Comparison of ENCODE assay signal across 8 mouse cellular contexts in the genomic region with DNA sequence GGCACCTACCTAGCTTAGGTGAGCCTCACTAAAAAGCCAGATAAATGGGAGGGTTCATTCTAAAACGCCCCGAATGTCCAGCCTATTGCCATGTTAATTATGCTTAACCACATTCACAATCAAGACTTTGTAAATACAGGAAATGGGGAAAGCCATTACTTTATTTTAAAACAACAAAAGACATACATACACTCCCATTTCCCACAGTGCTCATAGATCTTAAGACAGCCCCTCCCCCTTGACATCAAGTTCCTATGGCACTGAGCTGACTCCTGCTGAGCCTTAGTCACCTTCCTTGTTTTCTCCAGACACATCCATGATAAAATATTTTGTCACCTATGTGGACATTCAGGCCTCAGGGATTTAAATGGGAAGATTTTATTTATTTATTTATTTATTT. TPM values are rescaled to one million over a fixed set of nuclear protein-coding genes. Genes with fewer than 3 reads are reported as not detected.
A peak's percentile ranks its signal among the peaks of the same experiment; 100 is the strongest.
DNase-seq lines count a peak whose midpoint lies in the region; ATAC-seq and TF ChIP-seq lines count a peak whose summit lies in the region.
"Had no signal": no experiment of that assay in that cellular context is flagged by ENCODE, and none has a peak within 500 bp of the region (broad histone marks: within the 10 kb centered on the region; RNA-seq: fewer than 3 reads in every experiment).

No protein-coding gene starts in this region.

- no peaks in the 10 kb centered on the region for H3K36me3 ChIP-seq in kidney, embryonic 16.5 days (ENCODE audit: insufficient read depth, low read length)
- no peaks in the 10 kb centered on the region for H3K36me3 ChIP-seq in forebrain, embryonic 10.5 days (replicated peaks)
- H3K36me3 ChIP-seq in hindbrain, postnatal 0 days (ENCODE audit: insufficient read depth, low read length) = no peaks in the 10 kb centered on the region
- H3K36me3 ChIP-seq in neural tube, embryonic 12.5 days = no peaks in the 10 kb centered on the region

- no peak overlapping the region for H3K9ac ChIP-seq in kidney, embryonic 16.5 days (replicated peaks; ENCODE audit: low read length)
- H3K9ac ChIP-seq in hindbrain, postnatal 0 days (replicated peaks; ENCODE audit: low read length) = peak overlapping the region; percentile 39; the same call in 1 of the 2 replicates
- H3K9ac ChIP-seq in neural tube, embryonic 12.5 days = no peak overlapping the region

- DNase-seq in kidney, adult 18-20 months = no peak
- DNase-seq in forebrain, embryonic 10.5 days (ENCODE audit: extremely low spot score, low spot score) = no peak
- peak; percentile 17 for DNase-seq in hindbrain, postnatal 0 days (ENCODE audit: low spot score)
- no peak for DNase-seq in thymus, postnatal 4 days
- DNase-seq in layer of hippocampus, adult 8-10 months (ENCODE audit: low spot score in 2 of 2) = no peak

- 23% methylated on average over 2 of the region's 2 CpGs for WGBS in kidney, embryonic 16.5 days
- WGBS in forebrain, embryonic 10.5 days = 44% methylated on average over 2 of the region's 2 CpGs
- 33% methylated on average over 2 of the region's 2 CpGs for WGBS in hindbrain, postnatal 0 days
- WGBS in neural tube, embryonic 12.5 days = 26% methylated on average over 2 of the region's 2 CpGs

- H3K9me3 ChIP-seq in kidney, embryonic 16.5 days (ENCODE audit: low read length) = no peaks in the 10 kb centered on the region
- no peaks in the 10 kb centered on the region for H3K9me3 ChIP-seq in forebrain, embryonic 10.5 days
- H3K9me3 ChIP-seq in hindbrain, postnatal 0 days (ENCODE audit: low read length) = no peaks in the 10 kb centered on the region
- no peaks in the 10 kb centered on the region for H3K9me3 ChIP-seq in neural tube, embryonic 12.5 days

- H3K27me3 ChIP-seq in kidney, embryonic 16.5 days (ENCODE audit: insufficient read depth, low read length) = peaks cover 50% of the 10 kb centered on the region
- peaks cover 66% of the 10 kb centered on the region for H3K27me3 ChIP-seq in forebrain, embryonic 10.5 days (ENCODE audit: poor library complexity, severe bottlenecking)
- no peaks in the 10 kb centered on the region for H3K27me3 ChIP-seq in hindbrain, postnatal 0 days (ENCODE audit: insufficient read depth, low read length)
- H3K27me3 ChIP-seq in neural tube, embryonic 12.5 days (replicated peaks) = peaks cover 28% of the 10 kb centered on the region

- H3K4me3 ChIP-seq in kidney, embryonic 16.5 days (ENCODE audit: low read length) = peak overlapping the region; percentile 41; the same call in 1 of the 2 replicates
- peak overlapping the region; percentile 52 for H3K4me3 ChIP-seq in forebrain, embryonic 10.5 days
- peak overlapping the region; percentile 41 for H3K4me3 ChIP-seq in hindbrain, postnatal 0 days (ENCODE audit: low read length)
- no peak overlapping the region for H3K4me3 ChIP-seq in neural tube, embryonic 12.5 days

- peak overlapping the region; percentile 72 for H3K4me2 ChIP-seq in kidney, embryonic 16.5 days (replicated peaks; ENCODE audit: low read depth, low read length)
- H3K4me2 ChIP-seq in hindbrain, postnatal 0 days (ENCODE audit: low read depth, low read length) = peak overlapping the region; percentile 79
- H3K4me2 ChIP-seq in neural tube, embryonic 12.5 days (replicated peaks) = peak overlapping the region; percentile 79

- ATAC-seq in kidney, embryonic 16.5 days (ENCODE audit: low FRiP score, low TSS enrichment) = no peak
- ATAC-seq in hindbrain, postnatal 0 days = no peak
- peak; percentile 1; the same call in 1 of the 2 replicates for ATAC-seq in neural tube, embryonic 12.5 days (ENCODE audit: low FRiP score, low read depth)

- no peak overlapping the region for H3K27ac ChIP-seq in kidney, embryonic 16.5 days (ENCODE audit: low read length)
- H3K27ac ChIP-seq in forebrain, embryonic 10.5 days = no peak overlapping the region
- peak overlapping the region; percentile 69; the same call in 1 of the 2 replicates for H3K27ac ChIP-seq in hindbrain, postnatal 0 days
- H3K27ac ChIP-seq in neural tube, embryonic 12.5 days = no peak overlapping the region

- no peak for TF ChIP-seq CTCF in hindbrain, postnatal 0 days (IDR thresholded peaks at IDR 0.05; ENCODE audit: low read depth)

- H3K4me1 ChIP-seq in kidney, embryonic 16.5 days (ENCODE audit: insufficient read depth, low read length) = peaks cover 9% of the 10 kb centered on the region; the same call in 1 of the 2 replicates
- H3K4me1 ChIP-seq in forebrain, embryonic 10.5 days = peaks cover 28% of the 10 kb centered on the region
- H3K4me1 ChIP-seq in hindbrain, postnatal 0 days (ENCODE audit: insufficient read depth, low read length) = peaks cover 4% of the 10 kb centered on the region; the same call in 1 of the 2 replicates
- peaks cover 6% of the 10 kb centered on the region for H3K4me1 ChIP-seq in neural tube, embryonic 12.5 days

RNA-seq across cellular contexts. Expression of a gene that starts 4.4 kb away (rescaled TPM):
- 0.04 TPM in 2 replicates for polyA plus RNA-seq in kidney, embryonic 16.5 days (2015; fragmentation: Nextera tagmentation; extraction: Ambion mirVana)
- 0.05 and 0.21 TPM in 2 replicates for polyA plus RNA-seq in forebrain, embryonic 10.5 days (2016; fragmentation: Nextera tagmentation; extraction: Ambion mirVana)
- total RNA-seq in hindbrain, postnatal 0 days (2014; rRNA removed) = 42.8 and 47.1 TPM in 2 replicates
- 10.3 and 10.4 TPM in 2 replicates for polyA plus RNA-seq in hindbrain, postnatal 0 days (2015; fragmentation: Nextera tagmentation; extraction: Ambion mirVana)
- polyA plus RNA-seq in neural tube, embryonic 12.5 days (2016; fragmentation: Nextera tagmentation; extraction: Ambion mirVana) = 2.1 and 3.1 TPM in 2 replicates
- 10 to 100 TPM; 32.6 to 39.6 (median 34.8) TPM for total RNA-seq in layer of hippocampus, adult 8-10 months (2022)
- total RNA-seq: MEL had no signal
